Mouse (Mus musculus) embryonic fibroblast, embryonic 13.5 days (primary cell): ENCODE measurements around the gene Fmnl2.

Experiments
- CTCF ChIP-seq: IDR thresholded peaks from 2 replicates; pipeline ENCODE4 v1.5.1; 2011; ENCODE audit warnings: mild to moderate bottlenecking, control low read depth, low read length, moderate library complexity, borderline replicate concordance; ENCODE audit not compliant: insufficient read depth
- POLR2A ChIP-seq: IDR thresholded peaks from 2 replicates; pipeline ENCODE4 v1.6.1; 2011; ENCODE audit warnings: low read depth, mild to moderate bottlenecking, control low read depth, low read length, moderate library complexity

DNA sequence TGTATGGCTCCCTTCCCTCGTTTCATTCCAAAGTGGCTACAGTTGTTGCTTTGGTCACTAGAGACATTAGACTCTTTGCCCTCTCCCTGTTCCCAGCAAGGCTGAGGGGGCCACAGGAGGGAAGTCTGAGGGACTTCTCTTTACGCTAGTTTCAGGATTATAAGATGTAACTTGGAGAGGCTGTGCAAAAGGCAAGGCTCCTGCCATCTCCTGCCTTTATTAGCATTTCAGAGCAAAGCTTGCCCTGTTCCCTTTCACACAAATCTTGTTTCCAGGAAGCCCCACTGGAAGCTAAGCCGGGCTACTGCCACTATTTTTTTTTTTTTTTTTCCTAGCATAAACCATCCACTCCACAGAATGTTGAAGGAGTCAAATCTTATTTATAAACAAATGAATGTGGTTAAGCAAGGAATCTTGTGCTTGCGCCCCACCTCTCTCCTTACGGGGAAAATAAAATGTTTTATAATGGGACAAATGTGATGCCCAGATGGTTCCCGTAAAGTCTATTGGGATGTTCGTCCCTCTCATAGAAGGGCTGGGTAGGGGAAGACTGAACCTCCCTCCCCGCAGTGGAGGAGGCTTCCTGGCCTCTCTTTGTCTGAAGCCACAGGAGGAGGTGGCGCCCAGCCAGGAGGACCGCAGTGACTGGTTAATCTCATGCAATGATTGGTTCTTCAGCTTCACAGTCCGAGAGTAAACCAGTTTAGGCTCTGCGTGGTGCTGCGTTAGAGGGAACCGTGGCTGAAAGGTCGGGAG is 101.1 kb downstream of the Fmnl2 start:
- TF ChIP-seq CTCF (no peak), POLR2A (no peak)
